Mouse (Mus musculus): ENCODE results near the gene Irs2.

The Irs2 gene

DNA sequence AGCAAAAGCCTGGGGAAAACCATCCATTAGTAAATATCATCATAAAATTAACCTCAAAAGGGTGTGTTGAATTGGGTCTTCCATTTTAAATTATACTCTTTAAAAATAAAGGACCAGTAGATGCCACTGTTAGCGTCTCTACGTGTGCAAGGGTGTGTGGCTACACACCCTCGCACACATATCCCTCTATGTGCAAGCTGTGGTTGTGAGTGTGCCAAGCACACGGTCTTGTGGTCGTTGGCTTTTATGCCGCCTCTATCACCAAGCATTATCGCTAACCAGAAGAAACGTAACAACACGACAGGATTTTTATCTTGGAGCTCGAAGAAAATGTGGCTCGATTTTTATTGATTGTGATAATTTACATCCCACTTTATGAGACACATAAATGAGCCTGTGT lies 2.1 kb upstream of the Irs2 start:
- intact Hi-C loops (cut with DNase I) = loop anchor here (10.0 kb wide), 1 partner anchor 164 kb away; no protein-coding TSS in a partner anchor

DNA sequence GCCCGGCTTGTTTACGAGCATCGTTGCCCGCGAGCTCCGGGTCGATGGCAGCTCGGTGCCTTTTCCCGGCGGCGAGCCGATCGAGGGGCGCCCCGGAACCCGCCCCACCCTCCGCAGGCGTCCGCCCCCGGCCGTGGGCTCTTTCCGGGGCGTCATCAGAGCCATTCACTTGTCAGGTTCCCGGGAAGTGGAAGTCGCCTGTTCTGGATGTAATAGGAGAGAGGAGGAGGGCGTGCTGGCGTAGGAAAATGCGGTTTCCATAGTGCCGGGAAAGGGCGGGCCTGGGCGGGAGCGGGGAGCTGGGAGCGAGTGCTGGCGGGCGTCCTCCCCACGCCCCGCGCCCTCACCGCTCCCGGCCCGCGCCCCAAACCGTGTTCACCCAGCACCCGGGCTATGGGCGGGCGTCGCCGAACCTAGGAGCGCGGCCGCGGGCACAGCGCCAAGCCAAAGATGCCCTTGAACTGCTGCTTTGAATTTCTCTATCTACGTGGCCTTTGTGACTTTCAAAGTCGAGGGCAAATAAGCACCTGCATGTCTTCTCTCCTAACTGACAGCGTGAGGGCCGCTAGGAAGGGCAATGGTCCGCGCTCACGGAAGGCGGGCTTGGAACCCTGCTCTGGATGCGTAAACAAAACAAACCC lies 1.3 kb upstream of the Irs2 start:
- intact Hi-C loops (cut with DNase I) = loop anchor here (10.0 kb wide), 3 partner anchors 165 to 575 kb away; no protein-coding TSS in a partner anchor

GRCm38 (mm10) chr8:11008842-11009420 lies 673 bp upstream of the Irs2 start:
- intact Hi-C loops (cut with DNase I) = loop anchor here (10.0 kb wide), 2 partner anchors 204 to 574 kb away; no protein-coding TSS in a partner anchor

DNA sequence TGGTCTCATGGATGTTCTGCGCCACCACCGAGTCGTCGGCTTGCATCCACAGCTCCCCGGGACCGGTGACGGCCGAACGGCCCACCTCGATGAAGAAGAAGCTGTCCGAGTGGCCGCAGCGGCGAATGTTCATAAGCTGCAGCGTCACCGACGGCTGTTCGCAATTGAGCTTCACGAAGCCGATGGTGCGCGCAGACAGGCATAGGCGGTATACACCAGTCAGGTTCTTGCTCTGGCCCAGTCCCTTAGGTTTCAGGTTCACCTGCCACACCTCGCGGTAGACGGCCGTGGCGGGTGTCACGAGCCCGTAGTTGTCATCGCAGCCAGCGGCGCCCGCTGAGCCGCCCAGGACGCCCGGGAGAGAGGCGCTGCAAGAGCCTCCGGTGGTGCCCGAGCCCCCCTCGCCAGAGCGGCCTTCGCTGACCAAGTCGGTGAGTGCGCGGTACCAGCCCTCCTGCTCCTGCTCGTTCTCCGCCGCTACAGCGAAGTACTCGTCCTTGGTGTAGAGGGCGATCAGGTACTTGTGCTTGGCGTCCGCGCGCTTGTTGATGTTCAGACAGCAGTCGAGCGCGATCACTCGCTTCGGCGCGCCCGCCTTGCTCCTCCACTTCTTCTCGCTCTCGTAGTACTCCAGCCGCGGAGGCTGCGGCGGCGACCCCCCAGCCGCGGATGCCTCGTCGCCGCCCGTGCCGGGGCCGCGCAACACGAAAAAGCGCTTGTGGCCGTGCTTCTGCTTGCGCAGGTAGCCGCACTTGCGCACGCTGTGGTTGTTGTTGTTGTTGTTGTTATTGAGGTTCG lies 478 bp downstream of the Irs2 start:
- intact Hi-C loops (cut with DNase I) = loop anchor here (2.0 to 10.0 kb wide), 3 partner anchors 203 to 573 kb away; no protein-coding TSS in a partner anchor

DNA sequence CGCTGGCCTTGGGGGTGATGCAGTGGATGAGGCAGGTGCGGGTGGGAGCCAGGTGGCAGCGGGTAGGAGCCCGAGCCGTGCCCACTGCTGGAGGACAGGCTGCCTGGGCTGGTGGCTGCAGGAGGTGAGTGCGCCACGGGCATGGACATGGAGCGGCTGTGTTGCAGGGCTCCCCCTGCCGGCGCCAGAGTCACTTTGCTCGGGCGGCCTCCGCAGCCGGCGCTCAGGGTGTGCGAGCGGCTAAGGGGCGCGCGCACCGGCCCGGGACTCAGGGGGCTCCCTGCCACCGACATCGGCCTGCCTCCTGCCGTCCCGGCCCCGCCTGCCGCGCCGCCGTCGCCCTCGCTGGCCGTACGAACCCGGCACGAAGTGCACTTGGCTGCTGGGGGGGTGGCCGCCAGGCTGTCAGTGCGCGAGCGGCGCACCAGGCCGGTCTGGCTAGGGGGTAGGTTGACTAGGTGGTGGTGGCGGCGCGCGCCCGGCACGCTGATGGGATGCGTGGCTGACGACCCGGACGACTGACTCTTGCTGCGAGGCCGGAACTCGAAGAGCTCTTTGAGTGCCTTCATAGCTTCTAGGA lies 1.2 kb downstream of the Irs2 start:
- intact Hi-C loops (cut with DNase I) = loop anchor here (2.0 to 10.0 kb wide), 3 partner anchors 202 to 572 kb away; no protein-coding TSS in a partner anchor

- intact Hi-C loops (cut with DNase I) = loop anchor here (2.0 to 10.0 kb wide), 3 partner anchors 201 to 571 kb away; no protein-coding TSS in a partner anchor
These were observed 2.0 kb downstream of the Irs2 start for GRCm38 (mm10) chr8:11006276-11006630.

GRCm38 (mm10) chr8:11005460-11006275 lies 2.6 kb downstream of the Irs2 start:
- intact Hi-C loops (cut with DNase I) = loop anchor here (2.0 to 10.0 kb wide), 3 partner anchors 201 to 571 kb away; no protein-coding TSS in a partner anchor

- intact Hi-C loops (cut with DNase I) = loop anchor here (5.0 to 10.0 kb wide), 3 partner anchors 53 to 570 kb away; no protein-coding TSS in a partner anchor
These were observed 3.3 kb downstream of the Irs2 start for GRCm38 (mm10) chr8:11004781-11005459.

GRCm38 (mm10) chr8:11003917-11004470 lies 4.3 kb downstream of the Irs2 start:
- intact Hi-C loops (cut with DNase I) = loop anchor here (5.0 to 10.0 kb wide), 3 partner anchors 52 to 569 kb away; no protein-coding TSS in a partner anchor

GRCm38 (mm10) chr8:11003253-11003652 lies 5.0 kb downstream of the Irs2 start:
- intact Hi-C loops (cut with DNase I) = loop anchor here (5.0 to 10.0 kb wide), 3 partner anchors 51 to 568 kb away; no protein-coding TSS in a partner anchor

DNA sequence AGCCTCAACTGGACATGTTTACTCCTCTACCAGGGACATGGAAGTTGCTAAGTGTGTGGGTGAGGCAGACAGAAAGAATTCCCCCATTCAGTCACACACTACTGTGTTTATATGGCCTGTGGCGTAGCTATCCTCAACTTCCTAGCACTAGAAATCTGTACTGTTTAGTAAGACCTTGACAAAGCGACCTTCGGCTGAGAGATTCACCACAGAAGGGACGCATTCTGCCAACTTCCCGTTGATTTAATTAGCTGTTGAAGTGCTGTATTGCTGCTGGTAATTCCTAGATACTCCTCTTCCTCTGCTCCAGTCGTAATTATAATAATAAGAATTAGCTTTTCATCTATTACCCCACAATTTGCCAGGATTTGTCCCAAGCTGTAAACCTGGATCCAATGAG lies 5.4 kb downstream of the Irs2 start:
- intact Hi-C loops (cut with DNase I) = loop anchor here (5.0 to 10.0 kb wide), 3 partner anchors 51 to 568 kb away; no protein-coding TSS in a partner anchor

DNA sequence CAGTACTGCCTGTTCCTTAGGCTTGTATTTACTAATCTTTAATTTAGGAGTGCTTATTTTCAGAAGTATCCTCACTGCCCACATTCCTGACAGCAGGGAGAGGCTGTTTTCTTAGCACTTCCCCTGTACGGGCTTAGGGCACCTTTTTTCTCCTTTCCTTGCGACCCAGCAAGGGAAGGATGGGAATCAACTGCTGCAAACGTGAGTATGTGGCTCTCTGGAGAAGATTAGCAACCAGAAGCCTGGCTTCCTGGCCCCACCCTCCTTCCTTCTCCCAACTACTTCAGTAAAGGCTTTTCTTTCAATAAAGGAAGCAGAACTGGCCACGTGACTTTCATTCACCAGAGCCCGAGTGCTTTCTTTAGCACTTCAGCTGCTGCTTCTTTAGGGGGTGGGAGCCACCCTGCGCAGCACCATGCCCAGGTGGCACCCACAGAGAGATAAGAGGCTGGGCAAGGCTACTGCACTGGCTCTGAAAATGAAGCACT lies 7.2 kb downstream of the Irs2 start:
- intact Hi-C loops (cut with DNase I) = loop anchor here (5.0 to 10.0 kb wide), 3 partner anchors 49 to 566 kb away; no protein-coding TSS in a partner anchor

DNA sequence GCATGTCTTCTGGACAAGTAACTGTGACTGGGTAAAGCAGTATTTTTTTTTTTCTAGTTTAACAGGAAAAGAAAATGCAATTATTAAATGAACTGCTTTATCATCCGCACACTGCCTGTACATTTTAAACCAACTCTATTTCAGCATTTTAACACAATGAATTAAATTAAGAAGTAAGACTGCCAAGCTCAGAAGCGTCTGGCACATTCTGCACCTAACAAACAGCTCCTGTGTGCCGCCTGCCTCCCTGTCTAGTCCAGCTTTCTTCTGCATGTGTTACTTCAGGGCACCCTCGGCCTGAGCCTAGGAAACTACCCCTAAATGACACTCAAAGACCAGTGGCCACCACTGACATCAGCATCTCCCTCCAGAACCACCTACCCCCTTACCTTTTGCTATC lies 8.7 kb downstream of the Irs2 start:
- intact Hi-C loops (cut with DNase I) = no loop called here

GRCm38 (mm10) chr8:10996247-10996646 lies 12.0 kb downstream of the Irs2 start:
- intact Hi-C loops (cut with DNase I) = no loop called here

DNA sequence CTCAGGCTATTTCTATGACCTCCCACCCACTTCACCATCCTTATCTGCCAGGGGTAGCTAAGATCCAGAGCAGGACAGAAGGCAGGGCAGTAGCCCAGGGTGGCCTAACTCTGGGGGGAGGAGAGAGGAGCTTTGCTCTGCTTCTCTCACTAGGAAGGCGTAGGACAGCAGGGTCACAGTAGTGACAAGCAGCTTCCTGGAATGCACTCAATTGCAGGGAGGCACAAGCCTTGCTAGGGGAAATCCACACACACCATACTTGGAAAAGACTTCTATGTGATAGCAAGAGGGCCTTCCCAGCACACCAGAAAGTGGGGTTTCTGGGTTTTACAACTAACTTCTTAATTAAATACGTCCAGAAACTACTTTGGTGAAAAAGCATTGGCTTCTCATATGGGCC lies 12.5 kb downstream of the Irs2 start:
- intact Hi-C loops (cut with DNase I) = no loop called here

- intact Hi-C loops (cut with DNase I) = no loop called here
These were observed 13.8 kb downstream of the Irs2 start for GRCm38 (mm10) chr8:10994390-10994954.

- intact Hi-C loops (cut with DNase I) = no loop called here
These were observed 14.6 kb downstream of the Irs2 start for GRCm38 (mm10) chr8:10993582-10994216.

DNA sequence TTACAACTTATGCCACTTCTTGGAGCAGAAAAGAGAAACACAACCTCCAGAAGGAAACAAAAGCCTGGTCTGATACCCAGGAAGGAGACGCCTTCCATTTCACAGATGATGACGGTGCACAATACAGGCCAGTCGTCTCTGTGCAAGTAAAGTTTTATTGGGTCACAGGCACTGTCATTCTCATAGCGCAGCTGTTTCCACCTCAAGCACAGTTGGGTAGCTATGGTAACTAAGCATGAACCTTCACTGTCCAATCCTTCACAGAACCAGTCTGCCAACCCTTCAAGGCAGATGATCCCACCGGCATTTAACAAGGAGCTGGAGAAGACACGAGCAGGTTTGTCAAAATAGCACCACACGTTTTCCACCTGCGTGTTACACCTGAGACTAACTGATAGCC lies 16.2 kb downstream of the Irs2 start:
- intact Hi-C loops (cut with DNase I) = no loop called here

Data from adrenal gland (tissue).